Mouse (Mus musculus) R1 (cell line): ENCODE results near the gene Ccnd2.
A peak's percentile ranks its signal among the peaks of the same experiment; 100 is the strongest.

Source experiments
- DNase-seq: peaks from one replicate; pipeline ENCODE4 v3.0.0-alpha.2; 2018; ENCODE audit warnings: low read depth, low spot score

The Ccnd2 gene

DNA sequence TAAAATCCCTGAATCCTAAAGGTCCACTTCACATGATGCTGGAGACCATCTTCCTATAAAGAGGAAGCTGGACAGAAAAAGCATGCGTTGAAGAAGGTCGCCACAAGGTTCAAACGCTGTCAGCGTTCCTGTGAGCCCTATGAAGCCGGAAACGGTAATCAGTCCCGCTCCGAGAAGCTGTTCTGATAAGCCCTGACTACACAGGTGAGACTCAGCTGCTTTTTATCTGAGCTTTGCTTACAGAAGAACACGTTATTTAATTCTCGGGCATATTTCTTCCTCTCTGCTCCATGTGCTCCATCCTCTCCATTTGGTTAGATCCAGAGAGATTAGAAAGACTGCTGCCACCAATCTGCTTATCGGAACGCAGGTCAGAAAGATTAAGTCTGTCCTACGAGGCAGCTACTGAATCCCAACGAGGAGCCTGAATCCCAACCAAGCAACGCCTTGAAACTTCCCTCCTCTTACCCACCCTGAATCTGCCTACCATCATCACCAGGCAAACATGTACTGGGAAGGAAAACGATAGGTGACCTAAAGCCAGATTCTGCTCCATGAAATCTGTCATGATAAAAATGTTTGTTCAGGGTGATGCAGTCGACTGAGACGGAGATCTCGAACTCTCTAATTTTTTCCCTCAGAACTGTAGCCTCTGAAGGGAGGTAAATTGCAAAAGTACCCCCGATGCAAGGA is 43.5 kb downstream of the Ccnd2 start:
- DNase-seq = no peak

- DNase-seq = no peak
These were observed 44.6 kb downstream of the Ccnd2 start for GRCm38 (mm10) chr6:127107413-127107812.

DNA sequence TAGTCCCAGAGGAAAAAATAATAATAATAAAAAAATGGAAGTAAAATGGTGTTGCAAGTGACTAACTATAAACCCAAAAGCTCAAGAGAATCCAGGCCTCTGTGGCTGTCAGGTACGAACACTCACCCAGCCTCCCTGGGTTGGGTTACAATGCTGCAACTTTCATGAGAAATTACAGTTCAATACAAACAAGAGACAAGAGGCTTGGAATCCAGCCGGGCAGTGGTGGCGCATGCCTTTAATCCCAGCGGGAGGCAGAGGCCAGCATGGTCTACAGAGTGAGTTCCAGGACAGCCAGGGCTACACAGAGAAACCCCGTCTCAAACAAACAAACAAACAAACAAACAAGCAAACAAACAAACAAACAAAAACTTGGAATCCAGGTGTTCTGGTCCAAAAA is 45.3 kb downstream of the Ccnd2 start:
- peak; percentile 62 for DNase-seq

GRCm38 (mm10) chr6:127106189-127106588 is 45.8 kb downstream of the Ccnd2 start:
- no peak for DNase-seq

- peak; percentile 72 for DNase-seq
These were observed 46.9 kb downstream of the Ccnd2 start for GRCm38 (mm10) chr6:127105107-127105506.

GRCm38 (mm10) chr6:127104396-127105029 is 47.5 kb downstream of the Ccnd2 start:
- no peak for DNase-seq

DNA sequence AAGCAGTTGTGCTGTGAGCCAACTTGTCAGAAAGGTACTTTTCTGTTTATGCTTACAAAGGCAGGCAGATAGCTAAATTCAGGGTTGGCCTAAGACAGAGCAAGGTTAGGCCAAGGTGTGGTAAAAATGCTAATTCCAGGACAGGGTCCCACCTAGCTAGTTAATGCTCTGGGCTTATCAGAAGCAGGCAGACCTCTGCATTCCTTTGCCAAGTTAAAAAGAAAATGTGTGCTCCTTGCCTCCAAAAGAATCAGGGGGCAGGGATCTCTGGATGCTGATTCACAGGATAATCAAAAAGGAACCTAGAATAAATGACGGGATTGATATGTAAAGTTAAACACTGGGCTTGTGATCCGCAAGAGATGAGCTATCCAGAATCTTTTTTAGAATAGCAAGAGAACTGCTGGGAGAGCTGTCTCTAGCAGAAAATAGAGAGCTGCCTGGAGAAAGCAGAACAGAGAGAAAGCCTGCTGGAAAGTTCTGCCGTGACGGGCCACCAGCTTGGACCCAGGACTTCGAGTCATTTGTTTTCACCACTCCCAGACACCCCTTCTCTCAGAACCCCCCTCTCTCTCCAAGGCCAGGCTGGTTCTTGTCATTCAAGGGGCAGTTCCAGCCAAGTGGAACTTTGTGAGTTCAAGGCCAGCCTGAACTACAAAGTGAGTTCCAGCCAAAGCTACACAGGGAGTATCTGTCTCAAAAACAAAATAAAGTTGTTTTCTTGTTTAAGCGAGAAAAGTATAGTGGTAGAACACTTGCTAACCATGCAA is 48.3 kb downstream of the Ccnd2 start:
- peak; percentile 81 for DNase-seq

- peak; percentile 56 for DNase-seq
These were observed 57.4 kb downstream of the Ccnd2 start for GRCm38 (mm10) chr6:127094565-127094964.

- DNase-seq = no peak
These were observed 65.3 kb downstream of the Ccnd2 start for GRCm38 (mm10) chr6:127086739-127087138.

DNA sequence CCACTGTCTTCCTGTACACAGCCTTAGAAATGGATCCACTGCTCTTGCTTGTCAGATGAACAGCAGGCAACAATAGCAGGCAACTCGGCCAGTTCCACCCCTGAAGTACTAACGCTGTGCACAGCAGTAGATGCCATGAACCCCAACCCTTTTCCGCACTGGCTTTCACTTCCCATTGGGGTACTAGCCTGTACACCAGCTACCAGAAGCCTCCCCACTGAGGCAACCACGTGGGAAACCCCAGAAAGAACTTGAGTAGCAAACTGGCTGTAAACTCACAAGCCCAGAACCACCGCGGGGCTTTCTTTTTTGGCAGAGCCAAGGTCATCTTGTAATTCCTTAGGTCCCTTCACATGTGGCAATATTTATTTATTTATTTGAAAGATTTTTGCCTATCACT is 70.2 kb downstream of the Ccnd2 start:
- DNase-seq = no peak

DNA sequence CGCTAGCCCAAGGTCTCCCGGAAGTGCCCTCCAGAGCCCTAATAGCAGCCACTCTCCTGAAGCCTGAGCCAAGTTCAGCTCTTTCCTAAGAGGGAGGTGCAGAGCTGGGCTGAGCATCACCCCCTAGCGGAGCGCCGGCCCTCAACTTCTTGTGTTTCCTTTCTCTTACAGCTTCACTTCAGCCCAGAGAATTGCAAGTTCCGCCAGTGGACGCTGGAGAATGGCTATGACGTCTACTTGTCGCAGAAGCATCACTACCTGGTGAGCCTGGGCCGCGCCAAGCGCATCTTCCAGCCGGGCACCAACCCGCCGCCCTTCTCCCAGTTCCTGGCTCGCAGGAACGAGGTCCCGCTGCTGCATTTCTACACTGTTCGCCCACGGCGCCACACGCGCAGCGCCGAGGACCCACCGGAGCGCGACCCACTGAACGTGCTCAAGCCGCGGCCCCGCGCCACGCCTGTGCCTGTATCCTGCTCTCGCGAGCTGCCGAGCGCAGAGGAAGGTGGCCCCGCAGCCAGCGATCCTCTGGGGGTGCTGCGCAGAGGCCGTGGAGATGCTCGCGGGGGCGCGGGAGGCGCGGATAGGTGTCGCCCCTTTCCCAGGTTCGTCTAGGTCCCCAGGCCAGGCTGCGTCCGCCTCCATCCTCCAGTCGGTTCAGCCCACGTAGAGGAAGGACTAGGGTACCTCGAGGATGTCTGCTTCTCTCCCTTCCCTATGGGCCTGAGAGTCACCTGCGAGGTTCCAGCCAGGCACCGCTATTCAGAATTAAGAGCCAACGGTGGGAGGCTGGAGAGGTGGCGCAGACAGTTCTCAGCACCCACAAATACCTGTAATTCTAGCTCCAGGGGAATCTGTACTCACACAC is 71.9 kb downstream of the Ccnd2 start:
- DNase-seq = peak; percentile 86
